Mouse (Mus musculus) Muller cell, postnatal 12 days (primary cell): ENCODE results near the gene Mcm6.

ENCODE experiments used
- DNase-seq: peaks from one replicate; pipeline ENCODE4 v3.0.0-alpha.2; 2015; ENCODE audit errors: inconsistent ontology term

Mcm6 gene

DNA sequence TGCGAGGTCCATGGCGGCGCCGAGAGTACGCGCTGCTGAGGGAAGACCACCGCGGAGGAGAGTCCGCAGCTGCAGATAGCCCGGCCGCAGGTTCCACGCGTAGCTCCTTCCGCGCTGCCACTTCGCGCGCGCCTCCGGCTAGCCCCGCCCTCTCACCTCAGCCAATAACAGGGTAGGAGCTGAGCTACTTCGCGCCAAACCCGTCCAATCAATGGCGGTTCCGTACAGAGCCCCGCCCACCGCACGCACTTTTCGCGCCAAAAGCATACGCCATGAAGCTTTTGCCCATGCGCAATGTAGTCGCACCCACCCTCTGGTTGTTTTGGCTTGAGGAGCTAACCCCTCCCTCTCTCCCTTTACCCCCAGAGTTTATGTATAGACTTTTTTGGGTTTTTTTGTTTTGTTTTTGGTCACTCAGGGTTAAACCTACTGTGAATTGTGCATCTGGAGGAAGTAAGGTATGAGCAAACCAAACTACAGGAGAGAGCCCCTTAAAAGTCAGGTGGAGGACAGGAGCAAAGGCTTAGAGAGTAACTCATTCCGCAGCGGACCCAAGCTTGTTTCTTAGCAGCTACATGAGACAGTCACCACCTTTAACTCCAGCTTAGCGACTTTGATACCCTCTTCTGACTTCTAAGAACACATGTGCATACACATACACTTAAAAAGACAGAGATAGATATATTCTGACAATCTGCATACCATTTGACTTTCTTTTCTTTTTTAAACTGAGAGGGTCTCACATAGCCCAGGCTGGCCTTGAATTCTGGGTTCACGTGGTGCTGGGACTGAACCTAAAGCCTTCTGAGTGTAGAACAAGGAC is at the start of gene Mcm6:
Gene Mcm6 (minus strand): TSS at position 111 of the 823 bp plus-strand sequence.
- DNase-seq: peak; percentile 95

DNA sequence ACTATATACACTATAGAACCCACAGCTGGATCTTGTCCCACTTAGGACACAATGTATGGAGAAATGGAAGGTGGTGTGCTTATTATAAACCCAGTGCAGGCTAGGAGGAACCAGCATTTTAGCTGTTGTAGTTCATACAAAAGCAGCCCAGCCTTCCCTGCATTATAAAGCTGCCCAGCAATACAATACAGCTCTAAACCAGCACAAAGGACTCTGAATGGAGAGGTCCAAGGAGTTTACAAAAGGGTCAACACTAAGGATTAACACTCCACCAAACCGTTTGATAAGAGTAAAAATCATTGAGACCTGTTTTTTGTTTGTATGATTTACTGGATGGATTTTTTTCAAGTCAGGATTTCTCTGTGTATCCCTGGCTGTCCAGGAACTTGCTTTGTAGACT is 47.4 kb upstream of the Mcm6 start:
- DNase-seq: no peak

DNA sequence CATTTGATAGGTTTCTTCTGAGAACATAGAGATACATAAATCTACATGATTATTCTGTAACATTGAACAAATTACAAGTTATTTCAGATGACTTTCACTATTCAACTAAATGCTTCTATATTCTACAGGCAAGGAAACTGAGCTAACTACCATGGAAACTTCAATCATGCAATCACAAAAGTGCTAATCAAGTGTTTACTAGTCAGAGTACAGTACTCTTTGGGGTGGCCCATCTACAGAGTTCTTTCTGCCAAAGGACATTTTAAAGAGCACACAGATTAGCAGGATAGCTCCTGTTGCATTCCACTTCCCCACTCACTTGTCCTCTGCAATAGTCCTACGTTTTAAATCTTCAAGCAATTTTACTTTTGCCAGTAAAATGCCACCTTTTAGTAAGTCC is 46.2 kb upstream of the Mcm6 start:
- peak; percentile 47 for DNase-seq

DNA sequence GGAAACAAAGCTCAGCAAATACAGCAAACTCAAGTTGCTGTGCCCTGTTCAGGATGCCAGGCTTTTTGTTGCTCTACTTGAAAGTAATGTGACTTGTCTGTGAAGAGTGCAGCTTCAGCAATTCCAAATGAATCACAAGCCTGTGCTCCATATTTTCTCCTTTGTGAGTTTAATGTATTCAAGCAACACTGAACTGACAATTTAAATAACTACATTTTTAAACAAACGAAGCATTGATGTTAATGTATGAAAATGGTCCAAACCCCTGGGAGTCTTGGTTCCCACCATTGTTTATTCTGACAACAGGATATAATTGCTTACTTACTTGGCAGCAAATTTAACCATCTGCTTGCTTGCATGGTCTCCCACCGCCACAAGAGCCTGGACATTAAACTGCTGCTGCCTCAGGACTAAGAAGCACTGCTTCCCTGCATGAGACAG is 45.6 kb upstream of the Mcm6 start:
- peak; percentile 90 for DNase-seq

DNA sequence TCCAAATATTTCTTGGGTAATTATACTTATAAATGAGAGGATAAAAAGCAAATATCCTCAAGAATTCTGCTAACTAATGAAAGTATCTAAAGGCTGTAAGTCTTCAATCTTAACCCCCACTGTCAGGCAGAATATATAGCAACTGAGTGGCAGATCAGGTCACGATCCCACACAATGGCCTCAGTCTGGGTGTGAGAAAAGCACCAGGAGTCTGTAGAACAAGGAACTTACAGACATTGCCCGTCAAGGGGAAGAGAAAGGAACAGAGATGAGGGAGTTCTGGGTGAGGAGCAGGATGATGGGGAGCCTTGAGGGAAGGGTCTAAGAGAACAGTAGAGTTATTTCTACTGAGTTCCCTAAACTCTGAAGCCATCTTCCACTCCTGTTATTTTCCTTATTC is 41.5 kb upstream of the Mcm6 start:
- peak; percentile 7 for DNase-seq

DNA sequence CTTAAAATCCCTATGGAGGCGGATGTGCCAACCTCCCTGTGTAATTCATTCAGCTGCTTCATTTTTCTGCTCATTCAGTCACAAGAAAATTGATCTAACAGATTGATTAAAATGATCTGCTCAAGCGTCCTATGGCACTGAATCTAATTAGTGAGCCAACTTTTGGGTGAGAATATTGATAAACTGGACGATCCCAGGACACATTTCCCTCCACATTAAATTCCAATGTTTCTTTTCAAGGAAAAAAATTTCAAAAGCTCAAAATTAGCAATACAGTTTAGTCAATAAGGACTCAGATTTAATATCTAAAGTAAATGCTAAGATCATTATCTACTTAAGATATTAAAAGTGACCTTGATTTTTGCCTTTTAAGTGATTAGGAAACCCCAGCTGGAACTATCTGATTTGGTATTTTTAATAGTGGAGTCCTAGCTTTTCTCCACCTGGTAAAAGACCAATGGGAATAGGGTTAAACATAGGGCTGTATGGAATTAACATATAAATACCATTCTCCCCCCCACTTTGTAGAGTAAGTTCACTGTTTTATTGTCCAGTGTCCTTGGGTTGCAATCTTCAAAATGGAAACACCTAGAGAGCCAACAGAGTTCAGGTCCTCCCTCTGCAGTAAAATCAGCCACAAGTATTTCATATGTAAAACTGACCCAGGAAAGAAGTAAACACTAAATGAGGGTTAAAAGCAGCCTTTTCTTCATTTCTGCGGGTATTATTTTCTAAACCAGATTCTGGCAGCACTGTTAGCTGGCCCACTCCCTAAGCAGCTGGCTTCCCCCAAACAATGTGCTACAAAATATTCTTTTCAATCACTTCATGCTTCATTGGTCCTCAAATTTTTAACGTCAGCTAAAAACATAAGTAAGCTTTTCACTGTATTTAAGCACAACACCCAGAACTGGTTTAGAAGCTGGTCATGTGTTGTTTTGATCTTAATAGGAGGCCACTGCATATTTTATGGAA is 40.8 kb upstream of the Mcm6 start:
- DNase-seq: peak; percentile 56

DNA sequence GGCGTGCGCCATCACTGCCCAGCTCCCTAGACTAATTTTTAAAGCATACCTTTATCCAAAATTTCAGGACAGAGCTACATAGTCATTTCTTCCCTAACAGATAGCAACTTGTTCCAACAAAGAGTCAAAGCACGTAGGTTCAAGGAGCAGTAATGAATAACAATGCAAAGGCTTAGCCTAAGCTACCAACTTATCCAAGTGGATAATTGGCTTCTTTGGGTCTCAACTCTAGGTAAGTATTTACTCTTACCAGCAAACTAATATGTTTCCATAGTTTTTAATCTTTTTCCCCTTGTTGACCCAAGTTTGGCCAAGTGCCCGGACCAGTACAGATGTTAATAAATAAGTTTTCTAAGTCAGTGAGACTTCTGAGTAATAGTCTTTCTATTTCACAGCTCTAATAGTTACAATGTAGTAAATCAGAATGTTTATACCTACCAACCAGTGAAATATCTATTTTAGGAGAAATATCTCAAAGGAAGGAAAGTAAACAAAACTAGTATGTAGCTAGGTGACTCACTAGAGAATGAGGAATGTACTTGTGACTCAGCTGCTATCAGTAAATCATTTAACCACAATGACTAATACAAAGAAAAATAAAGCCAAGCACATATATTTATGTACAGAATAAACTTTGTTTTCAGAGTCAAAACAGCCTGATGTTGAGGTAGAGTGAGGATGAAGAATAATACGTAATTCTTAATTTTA is 39.4 kb upstream of the Mcm6 start:
- DNase-seq: peak; percentile 81

DNA sequence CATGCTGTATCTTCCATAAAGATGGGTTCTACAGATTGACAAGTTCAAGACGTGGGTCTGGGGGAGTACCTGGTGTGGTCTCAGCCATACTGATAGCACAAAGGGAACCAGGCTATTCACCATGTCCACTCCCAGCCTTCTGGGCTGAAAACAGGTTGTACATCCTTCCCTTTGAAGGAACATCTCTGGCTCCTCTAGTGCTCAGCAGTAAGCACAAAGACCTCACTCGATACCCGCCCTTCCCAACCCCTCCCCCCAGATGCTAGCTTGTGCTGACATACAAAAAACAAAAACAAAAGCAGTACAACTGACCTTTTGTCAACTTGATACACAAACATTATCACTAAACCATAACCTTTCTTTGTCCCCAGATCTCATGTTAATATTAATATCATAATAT is 35.2 kb upstream of the Mcm6 start:
- DNase-seq: no peak

DNA sequence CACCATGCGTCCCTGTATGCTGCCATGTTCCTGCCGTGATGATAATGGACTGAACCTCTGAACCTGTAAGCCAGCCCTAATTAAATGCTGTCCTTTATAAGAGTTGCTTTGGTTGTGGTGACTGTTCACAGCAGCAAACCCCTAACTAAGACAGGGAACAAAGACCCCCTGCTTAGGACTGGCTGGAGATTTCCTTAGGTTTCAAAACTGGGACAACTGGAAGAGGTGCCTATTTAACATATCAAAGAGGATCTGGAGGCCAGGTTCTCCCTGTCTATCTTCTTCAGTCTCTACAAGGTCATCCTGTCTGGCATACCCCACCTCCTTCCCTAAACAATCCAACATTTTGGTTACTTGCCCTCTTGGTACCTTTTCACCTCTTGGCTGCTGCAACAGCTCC is 32.9 kb upstream of the Mcm6 start:
- no peak for DNase-seq

DNA sequence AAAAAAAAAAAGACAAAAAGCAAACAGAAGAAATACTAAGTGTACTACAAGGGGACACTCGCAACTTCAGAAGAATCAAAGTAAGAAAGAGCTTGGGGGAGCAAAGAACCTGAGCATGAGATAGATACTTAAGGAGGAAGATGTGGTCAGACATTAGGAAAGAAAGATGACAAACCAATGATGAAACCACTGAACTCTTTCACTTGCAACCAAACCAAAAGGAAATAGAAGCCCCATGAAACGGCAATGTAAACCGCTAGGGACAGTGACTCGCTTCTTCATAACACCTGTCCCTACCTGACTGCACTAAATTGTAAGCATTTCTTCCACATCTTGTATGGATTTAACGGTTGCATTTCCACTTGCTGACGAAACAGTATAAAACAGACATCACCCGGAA is 27.0 kb upstream of the Mcm6 start:
- DNase-seq: no peak

DNA sequence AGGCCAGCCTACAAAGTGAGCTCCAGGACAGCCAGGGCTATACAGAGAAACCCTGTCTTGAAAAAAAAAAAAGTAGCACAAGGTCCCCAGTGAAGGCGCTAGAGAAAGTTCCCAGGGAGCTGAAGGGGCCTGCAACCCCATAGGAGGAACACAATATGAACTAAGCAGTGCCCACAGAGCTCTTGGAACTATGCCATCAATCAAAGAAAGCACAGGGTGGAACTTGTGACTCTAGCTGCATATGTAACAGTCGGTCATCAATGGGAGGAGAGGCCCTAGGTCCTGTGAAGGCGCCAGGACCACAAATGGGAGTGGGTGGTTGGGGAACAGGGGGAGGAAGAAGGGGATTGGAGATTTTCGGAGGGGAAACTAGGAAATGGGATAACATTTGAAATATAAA is 17.4 kb upstream of the Mcm6 start:
- DNase-seq: no peak

DNA sequence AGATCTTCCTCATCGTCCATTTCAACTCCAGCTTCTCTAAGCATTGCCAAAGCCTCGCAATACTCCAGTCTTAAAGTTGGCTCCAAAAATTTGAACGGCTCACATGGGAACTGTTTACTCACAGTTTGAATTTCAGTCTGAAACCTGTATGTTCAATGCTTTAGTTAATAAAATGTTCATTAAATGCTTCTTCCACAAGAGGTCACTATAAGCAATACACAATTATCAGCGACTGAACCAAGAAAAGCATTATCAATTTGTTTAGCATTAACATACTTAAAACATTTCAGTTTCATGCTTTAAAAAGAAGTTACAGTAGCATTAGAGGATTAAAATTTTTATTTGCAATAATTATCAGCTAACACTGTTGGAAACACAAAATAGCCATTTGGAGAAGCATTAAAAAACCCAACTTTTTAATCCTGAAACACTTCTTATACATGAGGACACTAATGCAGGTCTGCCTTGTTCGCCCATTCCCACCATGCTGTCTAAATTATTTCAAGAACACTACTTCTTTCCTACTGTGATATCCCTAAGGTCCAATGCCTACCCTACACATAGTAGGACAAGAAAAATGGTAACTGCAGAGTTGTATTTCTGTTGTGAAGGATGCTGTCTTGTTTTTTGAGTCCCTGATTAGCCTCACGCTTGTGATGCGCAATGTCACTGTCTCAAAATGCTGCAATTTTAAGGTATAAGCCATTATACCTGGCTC is 12.8 kb upstream of the Mcm6 start:
- DNase-seq: peak; percentile 38

DNA sequence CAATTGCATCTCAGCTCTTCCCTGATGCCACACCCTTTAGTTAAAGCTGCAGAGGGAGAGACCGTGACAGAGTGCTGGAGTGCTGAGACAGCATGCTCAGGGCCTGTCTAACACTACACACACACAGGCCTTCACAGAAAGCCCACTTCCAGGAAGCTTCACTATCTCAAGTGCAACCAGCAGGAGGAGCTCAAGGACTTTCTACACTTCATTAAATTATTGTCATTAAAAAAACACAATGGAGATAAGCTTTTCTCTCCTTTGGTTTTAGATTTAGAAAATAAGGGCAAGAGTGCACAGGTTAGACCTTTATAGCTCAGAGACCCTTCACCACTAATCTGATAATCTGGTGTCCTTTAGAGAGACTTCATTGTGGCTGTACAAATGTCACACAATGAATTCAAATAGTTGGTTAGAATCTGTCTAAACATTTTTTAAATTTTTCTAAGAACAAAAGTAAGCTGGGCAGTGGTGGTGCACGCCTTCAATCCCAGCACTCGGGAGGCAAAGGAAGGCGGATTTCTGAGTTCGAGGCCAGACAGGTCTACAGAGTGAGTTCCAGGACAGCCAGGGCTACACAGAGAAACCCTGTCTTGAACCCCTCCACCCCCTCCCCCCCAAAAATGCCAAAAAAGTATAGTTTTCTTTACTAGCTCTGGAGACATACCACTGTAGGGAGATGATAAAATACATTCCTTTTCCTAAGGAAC is 9.4 kb upstream of the Mcm6 start:
- peak; percentile 52 for DNase-seq

DNA sequence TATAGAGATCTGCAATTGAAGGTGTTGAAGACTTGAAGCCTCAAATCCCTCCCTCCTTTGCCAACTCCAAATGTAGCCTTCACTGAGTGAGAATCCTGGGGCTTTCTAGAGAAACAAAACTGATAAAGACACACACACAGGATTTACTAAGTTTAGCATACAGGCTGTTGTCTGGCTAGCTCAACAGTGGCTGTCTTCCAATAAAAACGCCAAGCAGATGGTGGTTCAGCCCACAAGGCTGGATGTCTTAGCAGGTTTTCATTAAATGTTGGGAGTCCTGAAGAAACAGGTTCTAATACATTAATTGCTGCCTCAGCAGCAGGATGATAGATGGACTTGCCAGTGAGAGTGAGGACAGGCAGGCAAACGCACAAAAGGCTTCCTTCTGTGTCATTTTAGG is 1.1 kb upstream of the Mcm6 start:
- DNase-seq: no peak

DNA sequence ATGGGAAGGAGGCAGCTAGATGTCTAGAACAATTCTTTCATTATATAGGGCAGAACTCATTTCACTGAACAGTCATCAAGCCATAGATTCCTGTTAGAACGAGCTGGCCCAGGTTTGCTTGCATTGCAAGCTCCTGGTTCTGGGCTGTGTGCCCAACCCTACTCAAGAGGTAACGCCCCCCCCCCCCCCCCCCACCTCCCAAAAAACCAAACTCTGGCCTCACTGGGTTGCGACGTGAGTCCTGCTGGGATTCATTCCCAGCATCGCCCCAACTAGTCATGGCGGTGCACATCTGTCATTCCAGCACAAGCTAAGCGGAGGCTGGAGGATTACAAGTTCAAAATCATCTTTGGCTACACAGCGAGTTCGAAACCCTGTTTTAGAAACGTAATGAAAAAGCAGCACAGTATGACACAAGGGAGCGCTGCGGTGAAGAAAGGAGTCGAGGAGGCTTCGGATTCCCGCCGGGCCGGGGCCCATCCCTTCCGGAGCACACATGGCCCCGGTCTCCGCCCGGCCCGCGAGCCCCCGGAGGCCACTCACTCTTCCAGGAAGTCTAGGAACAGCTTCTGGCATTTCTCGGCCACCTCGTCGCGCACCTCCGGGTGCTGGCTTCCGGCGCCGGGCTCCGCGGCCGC is 429 bp downstream of the Mcm6 start:
- DNase-seq: no peak

DNA sequence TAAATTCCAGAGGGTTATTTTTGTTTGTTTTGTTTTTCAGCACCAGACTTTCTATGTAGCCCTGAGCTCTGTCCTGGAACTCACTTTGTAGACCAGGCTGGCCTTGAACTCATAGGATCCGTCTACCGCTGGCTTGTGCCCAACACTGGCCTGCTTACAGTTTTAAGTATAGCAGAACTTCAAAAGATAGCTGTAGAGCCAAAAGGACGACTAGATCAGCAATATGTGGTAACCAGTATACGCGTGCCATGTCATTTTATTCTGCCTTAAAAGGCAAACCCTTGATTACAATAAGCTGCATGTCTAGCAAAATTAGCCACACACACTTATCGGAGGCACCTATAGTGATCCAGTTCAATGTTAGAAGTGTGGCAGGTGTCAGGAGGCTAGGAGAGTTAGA is 1.2 kb downstream of the Mcm6 start:
- DNase-seq: no peak

DNA sequence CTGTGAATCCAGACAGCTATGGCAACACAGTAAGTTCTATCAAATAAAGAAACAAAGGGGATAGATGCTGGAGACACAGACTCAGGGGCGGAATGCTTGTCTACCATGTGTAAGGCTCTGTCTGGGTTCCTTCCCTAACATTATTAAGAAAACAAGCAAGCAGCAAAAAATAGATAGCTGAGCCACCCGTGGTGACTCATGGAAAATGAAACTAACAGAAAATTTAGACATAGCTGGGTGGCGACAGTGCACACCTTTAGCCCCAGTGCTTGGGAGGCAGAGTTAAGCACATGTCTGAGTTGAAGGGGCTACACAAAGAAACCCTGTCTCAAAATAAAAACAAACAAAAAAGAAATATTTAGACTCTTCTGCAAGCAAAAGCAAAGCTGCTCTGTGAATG is 2.0 kb downstream of the Mcm6 start:
- peak; percentile 26 for DNase-seq

DNA sequence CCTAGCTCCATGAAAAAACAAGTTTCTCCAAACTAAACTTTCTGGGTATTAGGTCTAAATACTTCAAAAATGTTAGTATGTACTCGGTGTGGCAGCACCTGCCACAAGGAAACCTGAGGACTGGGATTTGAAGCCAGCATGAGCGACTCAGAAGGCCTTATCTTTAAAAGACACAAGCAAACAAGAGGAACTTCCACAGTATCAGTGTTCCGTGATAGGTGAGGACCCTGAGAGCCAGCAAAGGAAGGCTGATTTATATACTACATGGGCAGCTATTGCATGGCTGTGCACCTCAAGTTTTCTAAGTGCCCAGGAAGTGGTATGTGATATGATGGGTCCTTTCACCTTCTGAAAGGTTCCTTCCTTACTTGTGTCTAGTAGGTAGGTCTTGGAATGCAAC is 6.4 kb downstream of the Mcm6 start:
- DNase-seq: no peak

DNA sequence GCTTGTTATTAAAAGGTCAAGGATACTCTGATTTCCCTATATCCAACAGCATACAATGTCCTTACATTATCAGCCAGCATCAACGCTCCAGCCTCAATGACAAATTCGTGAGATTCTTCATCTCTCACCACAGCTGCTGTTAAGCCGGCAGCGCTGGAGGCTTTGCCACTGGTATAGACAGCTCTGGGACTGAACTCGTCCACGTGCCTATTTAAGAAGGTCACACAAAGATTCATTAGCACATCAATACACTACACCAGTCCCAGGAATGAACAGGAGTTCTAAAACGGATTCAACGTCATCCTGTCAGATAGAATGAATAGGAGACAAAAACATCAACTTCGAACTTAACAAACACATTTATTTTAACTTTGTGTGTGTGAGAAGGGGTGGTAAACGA is 15.2 kb downstream of the Mcm6 start:
- DNase-seq: no peak

DNA sequence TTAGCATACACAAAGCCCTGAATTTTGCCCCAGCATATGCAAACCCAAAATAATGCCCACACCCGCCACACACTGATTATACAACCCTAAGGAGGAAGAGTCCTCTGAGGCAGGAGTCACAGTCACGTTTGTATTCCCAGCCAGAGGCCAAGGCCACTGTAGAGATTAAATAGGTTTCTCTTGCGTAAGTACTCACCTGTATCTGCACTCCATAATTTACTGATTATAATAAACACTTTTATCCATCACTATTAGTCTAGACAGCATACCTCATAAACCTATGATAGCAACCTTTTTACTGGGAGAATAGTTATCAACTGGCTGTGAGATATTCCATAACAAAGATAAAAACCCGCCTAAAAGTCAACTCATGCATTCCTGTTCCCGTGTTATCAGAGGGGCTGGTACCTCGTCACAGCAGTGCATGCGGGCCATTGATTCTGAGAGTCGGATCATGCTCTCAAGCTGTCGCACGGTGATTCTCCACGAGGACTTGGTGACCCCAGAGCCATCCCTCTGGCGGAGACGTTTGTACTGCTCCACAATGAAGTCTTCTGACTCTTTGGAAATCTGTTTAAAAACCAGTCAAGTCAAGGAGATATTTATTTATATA is 21.6 kb downstream of the Mcm6 start:
- DNase-seq: no peak
